Mouse (Mus musculus) C2C12 (cell line): ENCODE measurements around the gene Hist1h1a.

Experiments used
- CEBPB ChIP-seq: IDR thresholded peaks from one replicate; pipeline ENCODE4 v1.6.1; 2011; ENCODE audit warnings: low read depth, mild to moderate bottlenecking, control low read depth, moderate library complexity
- CTCF ChIP-seq: IDR thresholded peaks from one replicate; pipeline ENCODE4 v1.5.1; 2011; ENCODE audit not compliant: control insufficient read depth, insufficient read depth, insufficient read length
- MAX ChIP-seq: IDR thresholded peaks from one replicate; pipeline ENCODE4 v1.6.1; 2011; ENCODE audit warnings: mild to moderate bottlenecking, control low read depth
- MYOG ChIP-seq: IDR thresholded peaks from one replicate; pipeline ENCODE4 v1.6.1; 2011; ENCODE audit not compliant: control insufficient read depth, insufficient read length; ENCODE audit errors: extremely low read depth

DNA sequence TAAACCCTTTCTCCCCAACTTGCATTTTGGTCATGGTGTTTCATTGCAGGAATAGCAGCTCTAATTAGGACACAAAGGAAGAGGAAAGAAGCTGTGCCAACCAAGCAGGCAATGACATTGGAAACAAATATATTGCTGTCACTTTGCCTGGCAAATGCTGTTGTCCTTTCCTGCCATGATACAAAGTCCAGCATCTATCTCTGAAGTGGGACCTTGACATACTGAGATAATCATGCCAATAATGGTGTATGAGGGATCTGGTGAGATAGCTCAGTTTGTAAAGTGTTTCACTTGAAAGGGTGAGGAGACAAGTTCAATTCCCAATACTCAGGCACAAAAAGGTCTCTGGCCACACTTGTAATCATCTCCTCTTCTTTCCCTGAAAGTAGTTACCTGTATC, 3.3 kb downstream of the Hist1h1a start:
- TF ChIP-seq CTCF (no peak), MYOG (no peak), MAX (no peak), CEBPB (no peak)
